Mouse (Mus musculus) ES-Bruce4 (cell line): Measurements from ENCODE around the gene Mprip.

Source experiments
- EP300 ChIP-seq: IDR thresholded peaks from 2 replicates; pipeline ENCODE4 v1.6.1; 2011; ENCODE audit warnings: low read depth, low read length; ENCODE audit not compliant: insufficient read depth
- POLR2A ChIP-seq: IDR thresholded peaks from one replicate; pipeline ENCODE4 v1.8.1; 2011; ENCODE audit warnings: low read length; ENCODE audit not compliant: insufficient read depth

DNA sequence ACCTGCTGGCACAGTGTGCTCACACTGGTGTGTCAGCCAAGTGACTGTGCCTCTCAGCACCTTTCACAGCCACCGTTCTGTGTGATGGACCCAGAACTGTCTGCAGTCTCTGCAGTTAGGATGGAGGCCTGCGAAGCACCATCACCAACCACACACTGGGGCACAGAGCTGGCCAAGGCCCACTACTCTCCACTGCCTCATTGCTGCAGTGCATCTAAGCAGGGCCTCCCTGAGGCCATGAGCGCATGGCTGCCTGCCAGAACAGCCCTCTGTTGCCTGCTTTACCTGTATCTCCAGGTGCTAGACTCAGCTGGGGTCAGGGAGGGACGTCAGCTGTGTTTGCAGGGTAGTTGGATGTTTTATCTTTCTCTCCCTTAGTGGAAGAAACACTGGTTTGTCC, 83.3 kb downstream of the Mprip start:
- TF ChIP-seq EP300, result no peak
- no peak for TF ChIP-seq POLR2A
